Mouse (Mus musculus) Patski (cell line): ENCODE results near the gene Fyco1. TPM values are rescaled to one million over a fixed set of nuclear protein-coding genes. Genes with fewer than 3 reads are reported as not detected.
"Not testable (repeated sequence)": the region's sequence is repeated elsewhere in the genome, so short reads cannot be mapped to it uniquely, and the experiment has no call there.

ENCODE experiments used
- ATAC-seq: fragments of 100-300 bp; one replicate; pipeline ENCODE4 v1.8.0; 2021
- CTCF ChIA-PET: fragments of 350-600 bp; sonication (Branson Sonifier 250); formaldehyde crosslinking; loops from one replicate; lab custom pipeline; 2022; ENCODE audit warnings: inconsistent platforms; lab: Charles Lee
- POLR2A ChIA-PET: fragments of 350-600 bp; sonication (Branson Sonifier 250); formaldehyde crosslinking; loops from one replicate; lab custom pipeline; 2022; ENCODE audit warnings: antibody characterized with exemption, inconsistent platforms; lab: Charles Lee
- DNase-seq: peaks from one replicate; pipeline ENCODE4 v3.0.0-alpha.2; 2011; ENCODE audit warnings: low read depth, low spot score
- H3K27me3 ChIP-seq: fragments of 371-371 bp; one replicate; pipeline ENCODE4 v1.5.1; 2021
- CTCF ChIP-seq: fragments of 100-300 bp; IDR thresholded peaks from one replicate; pipeline ENCODE4 v1.5.1; 2021
- in situ Hi-C: fragments of 300-500 bp; cut with MboI; formaldehyde crosslinking; loops from 3 replicates; pipeline ENCODE4 v1.11.1; 2018; ENCODE audit warnings: low pct_unique_long_range_greater_than_20kb, mixed read lengths
- polyA plus RNA-seq: library from polyadenylated mRNA; unstranded; gene quantifications from one replicate; pipeline ENCODE4 v1.2.3, GENCODE M21; 2021

Gene Fyco1
- polyA plus RNA-seq, 1 experiment from 2014 or later = 22.6 TPM

DNA sequence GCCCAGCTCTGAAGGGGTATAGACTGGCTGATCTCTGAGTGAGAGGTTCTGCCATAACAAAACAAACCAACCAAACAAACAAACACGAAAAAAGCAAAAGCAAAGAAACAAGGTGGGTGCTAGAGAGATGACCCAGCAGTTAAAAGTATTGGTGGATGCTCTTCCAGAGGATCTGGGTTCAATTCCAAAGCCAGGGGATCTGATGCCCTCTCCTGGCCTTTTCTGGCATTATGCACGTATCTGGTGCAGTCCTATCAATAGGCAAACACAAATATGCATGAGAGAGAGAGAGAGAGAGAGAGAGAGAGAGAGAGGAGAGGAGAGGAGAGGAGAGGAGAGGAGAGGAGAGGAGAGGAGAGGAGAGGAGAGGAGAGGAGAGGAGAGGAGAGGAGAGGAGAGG, 78.4 kb downstream of the Fyco1 start:
- ATAC-seq, POLR2A ChIA-PET, H3K27me3 ChIP-seq, CTCF ChIA-PET, in situ Hi-C loops, DNase-seq: not testable (repeated sequence)
- TF ChIP-seq CTCF = peak; percentile 51

DNA sequence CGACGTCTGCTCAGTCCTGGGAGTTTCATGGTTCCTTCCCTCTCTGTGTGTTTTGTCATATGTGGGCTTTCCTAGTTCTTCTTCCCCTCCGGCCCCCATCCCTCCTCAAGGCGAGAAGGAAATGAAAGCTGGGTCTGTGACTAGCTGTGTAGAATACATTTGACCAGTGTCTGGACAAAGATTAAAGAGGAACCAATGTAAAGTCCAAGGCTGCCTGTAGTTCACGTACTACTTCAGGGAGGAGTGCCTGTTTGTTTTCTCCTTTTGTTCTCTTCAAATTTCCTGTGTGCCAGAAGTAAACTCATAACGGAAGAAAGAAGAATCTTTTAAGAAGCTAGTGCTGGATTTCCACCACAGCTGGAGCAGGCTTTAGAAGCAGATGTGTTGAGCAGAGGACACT, 82.2 kb downstream of the Fyco1 start:
- DNase-seq = no peak
- POLR2A ChIA-PET = no interaction called here
- no peak for ATAC-seq
- peaks cover 18% of the 10 kb centered on the region for H3K27me3 ChIP-seq
- in situ Hi-C loops = loop anchor here (5.0 kb wide), 1 partner anchor 42 kb away; no protein-coding TSS in a partner anchor
- CTCF ChIA-PET = interaction anchor here (1.6 kb wide), 1 partner anchor 130 kb away, joined by 4 read pairs; no protein-coding TSS in a partner anchor
- no peak for TF ChIP-seq CTCF

DNA sequence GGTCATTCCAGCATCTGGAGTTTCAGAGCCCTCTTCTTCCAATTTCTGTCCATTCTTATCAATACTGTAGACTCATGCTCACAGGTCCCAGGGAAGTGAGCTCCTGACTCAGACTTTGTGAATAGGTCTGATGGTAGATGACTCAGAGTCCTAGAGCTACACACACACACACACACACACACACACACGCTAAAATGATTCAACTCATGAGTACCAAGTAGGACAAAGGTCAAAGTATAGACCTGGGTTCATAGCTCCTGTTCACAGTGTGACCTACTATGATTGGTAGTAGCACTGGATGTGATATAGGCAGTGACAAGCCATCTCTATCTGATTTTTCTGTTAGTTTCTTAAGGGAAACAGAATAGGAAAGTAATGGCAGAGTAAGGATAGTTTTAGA, 83.3 kb downstream of the Fyco1 start:
- in situ Hi-C loops = loop anchor here (5.0 kb wide), 1 partner anchor 41 kb away; no protein-coding TSS in a partner anchor
- TF ChIP-seq CTCF = no peak
- ChIA-PET CTCF (interaction anchor here (1.6 kb wide), 1 partner anchor 129 kb away, joined by 4 read pairs; no protein-coding TSS in a partner anchor), POLR2A (no interaction called here)
- ATAC-seq (no peak), DNase-seq (no peak)
- peaks cover 18% of the 10 kb centered on the region for H3K27me3 ChIP-seq

DNA sequence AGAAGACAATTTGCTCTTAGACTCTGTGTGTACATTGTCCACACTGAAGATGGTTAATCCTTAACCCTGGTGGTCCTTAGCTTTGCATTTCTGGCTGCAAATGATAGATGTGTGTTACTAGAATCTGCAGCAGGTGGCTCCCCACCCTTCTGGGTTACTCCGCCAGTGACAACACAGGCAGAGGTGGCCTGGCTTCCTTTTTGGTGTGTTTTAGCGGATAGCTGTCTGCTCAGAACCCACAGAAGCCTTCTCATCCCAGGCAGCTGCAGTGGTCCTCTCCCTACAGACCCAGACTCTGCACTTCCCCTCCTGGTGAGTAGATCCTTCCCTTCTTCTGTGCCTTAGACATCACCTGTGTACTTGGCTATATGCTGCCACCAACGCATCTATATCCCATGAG, 84.7 kb downstream of the Fyco1 start:
- H3K27me3 ChIP-seq = peaks cover 24% of the 10 kb centered on the region
- ATAC-seq = no peak
- DNase-seq = no peak
- in situ Hi-C loops = loop anchor here (5.0 kb wide), 1 partner anchor 40 kb away; no protein-coding TSS in a partner anchor
- ChIA-PET POLR2A (no interaction called here), CTCF (interaction anchor here (1.1 to 1.5 kb wide), 2 partner anchors 31 to 128 kb away, joined by 3 read pairs; no protein-coding TSS in a partner anchor)
- TF ChIP-seq CTCF = no peak

DNA sequence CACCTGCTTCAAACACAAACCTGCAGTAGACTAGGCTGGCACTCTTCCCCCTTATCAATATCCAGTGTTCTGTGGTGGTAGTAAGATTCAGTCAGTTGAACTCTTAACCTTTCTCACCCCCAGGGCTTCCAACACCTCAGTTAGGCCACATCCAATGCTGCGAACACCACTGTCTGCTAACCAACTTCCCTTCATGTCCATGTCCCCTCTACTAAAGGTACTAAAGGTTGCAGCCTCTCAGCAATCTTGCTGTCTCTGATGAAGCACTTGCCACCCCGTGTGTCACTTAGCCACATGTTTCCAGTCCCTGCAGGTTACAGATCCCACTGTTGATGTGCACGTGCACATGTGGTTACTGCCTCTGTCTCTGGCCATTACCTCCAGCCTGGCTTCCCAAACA, 87.9 kb downstream of the Fyco1 start:
- TF ChIP-seq CTCF = no peak
- POLR2A ChIA-PET = no interaction called here
- CTCF ChIA-PET = no interaction called here
- H3K27me3 ChIP-seq = peaks cover 30% of the 10 kb centered on the region
- DNase-seq = no peak
- in situ Hi-C loops = no loop called here
- ATAC-seq = no peak

DNA sequence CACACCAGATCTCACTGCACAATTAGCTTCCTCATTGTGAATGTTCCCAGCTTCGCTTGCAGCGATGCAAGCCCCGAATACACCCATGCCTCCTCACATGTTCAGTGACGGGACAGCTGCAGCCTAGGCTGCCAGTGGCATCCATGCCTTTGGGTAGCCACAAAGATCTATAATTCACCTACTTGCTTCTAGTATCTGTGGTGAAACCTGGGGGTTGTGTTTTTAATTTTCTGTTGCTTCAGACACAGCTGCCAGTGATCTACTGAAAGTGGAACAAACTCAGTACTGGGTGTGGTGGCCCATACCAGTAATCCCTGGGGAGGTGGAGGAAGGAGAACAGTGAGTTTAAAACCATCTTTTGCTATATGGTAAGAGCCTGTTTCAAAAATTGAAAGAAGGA, 88.8 kb downstream of the Fyco1 start:
- H3K27me3 ChIP-seq = peaks cover 30% of the 10 kb centered on the region
- DNase-seq (no peak), ATAC-seq (no peak)
- in situ Hi-C loops = no loop called here
- ChIA-PET CTCF (no interaction called here), POLR2A (no interaction called here)
- TF ChIP-seq CTCF = no peak

DNA sequence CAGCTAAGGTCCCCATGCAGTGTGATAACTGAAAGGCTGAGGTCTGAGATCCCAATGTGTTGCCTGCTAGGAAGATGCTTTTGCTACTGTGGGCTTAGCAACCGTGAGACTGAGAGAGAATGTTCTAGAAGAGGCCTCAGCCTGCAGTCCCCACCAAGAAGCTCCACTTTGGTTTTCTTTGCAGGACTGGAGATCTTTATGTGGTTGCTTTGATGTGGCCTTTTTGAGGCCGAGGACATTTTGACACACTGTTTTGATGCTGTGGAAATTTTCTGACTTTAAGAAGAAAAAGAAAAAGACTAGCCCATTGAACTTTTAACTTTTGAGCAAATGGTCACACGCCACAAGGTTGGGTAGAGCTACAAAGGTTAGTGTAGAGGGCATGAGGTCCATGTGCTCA, 90.9 kb downstream of the Fyco1 start:
- peaks cover 25% of the 10 kb centered on the region for H3K27me3 ChIP-seq
- no peak for TF ChIP-seq CTCF
- ATAC-seq = no peak
- ChIA-PET POLR2A (no interaction called here), CTCF (no interaction called here)
- in situ Hi-C loops = no loop called here
- DNase-seq = no peak

DNA sequence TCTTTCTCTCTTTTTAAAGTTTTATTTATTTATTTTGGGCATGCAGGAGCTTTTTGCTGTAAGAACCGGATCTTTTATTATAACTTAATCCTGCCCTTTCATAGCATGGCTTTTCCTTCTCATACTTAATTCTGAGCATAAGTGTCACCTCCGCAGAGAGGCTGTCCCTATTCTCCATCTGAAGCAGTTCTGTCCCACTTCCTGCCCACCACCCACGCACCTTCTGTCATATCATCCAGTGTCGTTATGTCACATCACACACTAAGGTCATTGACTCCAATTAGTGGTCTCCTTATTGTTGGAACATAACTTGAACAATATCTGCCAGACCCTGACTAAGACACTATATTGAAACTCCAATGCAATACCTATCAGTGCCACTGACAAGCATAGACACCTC, 93.1 kb downstream of the Fyco1 start:
- no peak for DNase-seq
- H3K27me3 ChIP-seq = peaks cover 24% of the 10 kb centered on the region
- in situ Hi-C loops = no loop called here
- no peak for ATAC-seq
- ChIA-PET POLR2A (no interaction called here), CTCF (no interaction called here)
- TF ChIP-seq CTCF = no peak

DNA sequence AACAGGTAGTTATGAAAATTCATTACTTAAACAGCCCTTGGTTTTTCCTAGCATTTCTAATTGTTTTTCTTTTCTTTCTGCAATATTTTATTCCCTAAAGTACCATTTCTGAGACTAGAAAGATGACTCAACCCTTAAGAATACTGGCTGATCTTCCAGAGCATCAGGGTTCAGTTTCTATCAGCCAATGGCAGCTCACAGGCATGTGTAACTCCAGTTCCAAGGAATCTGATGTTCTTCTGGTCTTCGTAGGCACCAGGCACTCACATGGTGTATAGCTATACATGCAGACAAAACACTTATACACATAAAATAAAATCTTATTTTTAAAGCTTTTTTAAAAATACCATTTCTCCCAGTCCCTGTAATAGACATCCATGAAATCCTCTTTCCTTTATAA, 93.5 kb downstream of the Fyco1 start:
- POLR2A ChIA-PET = no interaction called here
- TF ChIP-seq CTCF = no peak
- ATAC-seq (no peak), DNase-seq (no peak)
- in situ Hi-C loops = no loop called here
- CTCF ChIA-PET = no interaction called here
- H3K27me3 ChIP-seq = peaks cover 23% of the 10 kb centered on the region

DNA sequence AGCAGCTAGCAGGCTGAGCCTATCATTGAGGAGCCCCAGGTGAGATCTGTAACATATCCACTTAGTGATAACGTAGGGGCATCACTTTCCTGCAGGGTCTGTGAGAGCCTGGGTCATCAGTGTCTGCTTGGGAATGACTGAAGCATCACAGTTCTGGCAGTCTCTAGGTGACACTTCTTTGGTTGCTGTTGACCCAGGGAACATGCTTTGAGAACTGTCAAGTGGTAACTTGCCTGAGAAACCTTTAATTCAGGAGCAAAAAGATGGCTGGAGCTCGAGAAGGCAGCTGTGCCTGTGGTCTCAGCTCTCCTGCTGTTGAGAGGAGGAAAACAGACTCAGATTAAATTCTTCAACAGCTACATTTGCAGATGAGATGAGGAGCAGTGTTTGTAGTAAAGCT, 94.4 kb downstream of the Fyco1 start:
- ChIA-PET POLR2A (no interaction called here), CTCF (interaction anchor here (1.0 kb wide), 1 partner anchor 22 kb away, joined by 3 read pairs; no protein-coding TSS in a partner anchor)
- in situ Hi-C loops = no loop called here
- no peak for ATAC-seq
- peaks cover 18% of the 10 kb centered on the region for H3K27me3 ChIP-seq
- TF ChIP-seq CTCF = no peak
- no peak for DNase-seq

DNA sequence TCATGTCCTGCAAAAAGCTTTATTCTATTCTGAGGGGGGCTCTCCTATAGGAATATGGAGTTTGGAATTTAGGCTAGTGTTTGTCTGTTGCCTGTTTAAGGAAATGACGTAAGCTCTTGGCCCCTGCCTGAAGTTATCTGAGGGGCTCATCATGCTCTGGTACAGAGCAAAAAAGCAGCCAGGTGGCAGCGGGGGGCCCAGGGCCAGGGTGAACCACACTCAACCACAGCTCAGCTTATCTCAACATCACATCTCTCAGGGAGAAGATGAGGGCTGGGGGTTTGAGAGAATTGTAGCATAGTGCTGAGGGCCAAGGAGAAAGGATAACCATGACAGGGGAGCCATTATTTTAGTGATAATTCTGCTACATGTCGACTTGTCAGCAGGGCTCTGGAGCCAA, 94.9 kb downstream of the Fyco1 start:
- H3K27me3 ChIP-seq = peaks cover 18% of the 10 kb centered on the region
- no peak for TF ChIP-seq CTCF
- in situ Hi-C loops = no loop called here
- ATAC-seq (no peak), DNase-seq (no peak)
- POLR2A ChIA-PET = no interaction called here
- CTCF ChIA-PET = interaction anchor here (1.0 kb wide), 1 partner anchor 22 kb away, joined by 3 read pairs; no protein-coding TSS in a partner anchor

DNA sequence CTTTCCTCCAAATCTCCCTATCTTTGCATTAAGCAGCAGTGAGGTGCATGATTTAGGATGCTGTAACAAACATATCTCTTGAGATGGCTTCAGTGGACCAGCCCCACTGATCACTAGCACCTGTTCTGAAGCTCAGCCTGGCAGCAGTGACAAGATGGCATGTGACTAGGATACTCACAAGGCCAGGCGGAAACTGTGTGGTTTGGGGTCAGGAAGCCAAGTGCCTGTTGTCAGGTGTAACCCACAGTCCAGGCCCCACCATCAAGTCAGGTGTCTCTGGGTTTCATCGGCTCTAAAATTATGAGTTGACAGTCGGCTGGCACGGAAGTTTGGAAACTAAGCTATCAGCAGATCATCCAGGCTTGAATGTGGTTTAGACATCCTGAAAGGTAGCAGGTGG, 97.4 kb downstream of the Fyco1 start:
- ATAC-seq (no peak), DNase-seq (no peak)
- in situ Hi-C loops = no loop called here
- H3K27me3 ChIP-seq = peaks cover 6% of the 10 kb centered on the region
- no peak for TF ChIP-seq CTCF
- POLR2A ChIA-PET = no interaction called here
- CTCF ChIA-PET = no interaction called here

DNA sequence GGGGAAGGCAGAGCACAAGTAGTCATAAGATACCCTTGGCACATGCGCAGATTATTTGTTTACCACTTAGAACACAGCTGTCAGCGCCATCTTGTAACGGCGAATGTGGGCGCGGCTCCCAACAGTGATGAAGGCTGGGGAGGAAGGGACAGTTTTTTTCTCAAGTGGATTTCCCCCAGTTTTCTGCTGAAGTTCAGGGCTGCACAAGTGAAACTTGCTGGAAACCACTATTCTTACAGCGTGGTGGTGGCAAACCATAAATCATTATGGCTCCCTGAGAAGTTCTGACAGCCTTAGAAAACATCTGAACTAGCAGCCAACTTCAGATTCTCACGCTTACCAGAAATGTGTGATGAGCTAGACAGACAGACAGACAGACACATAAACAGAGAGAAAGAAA, 102.0 kb downstream of the Fyco1 start:
- H3K27me3 ChIP-seq, POLR2A ChIA-PET: not testable (repeated sequence)

More for the DNA sequence above, 102.0 kb downstream of the Fyco1 start:
- CTCF ChIA-PET, ATAC-seq, in situ Hi-C loops, DNase-seq: not testable (repeated sequence)
